Comparison of ENCODE assay signal across 22 mouse cellular contexts in the genomic region with DNA sequence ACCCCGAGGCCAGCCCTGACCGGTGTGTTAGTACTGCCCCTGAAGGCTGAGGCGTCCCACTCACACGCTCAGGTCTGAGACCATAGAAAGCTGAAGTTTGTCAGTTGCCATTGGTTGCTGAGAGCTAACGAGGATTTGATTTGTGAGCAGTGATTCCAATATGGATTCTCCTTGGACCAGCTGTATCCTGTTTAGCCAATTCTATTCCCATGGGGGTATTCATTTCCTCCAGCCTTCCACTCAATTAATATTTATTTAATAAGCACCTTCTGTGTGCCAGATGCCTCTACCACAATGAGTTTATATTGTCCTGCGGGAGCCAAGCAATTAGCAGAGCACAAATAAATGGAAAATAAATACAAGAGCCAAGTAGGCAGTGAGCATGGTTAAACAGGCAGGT. TPM values are rescaled to one million over a fixed set of nuclear protein-coding genes. Genes with fewer than 3 reads are reported as not detected.
DNase-seq lines count a peak whose midpoint lies in the region; ATAC-seq lines count a peak whose summit lies in the region.
"Had no signal": no experiment of that assay in that cellular context is flagged by ENCODE, and none has a peak within 500 bp of the region (broad histone marks: within the 10 kb centered on the region; RNA-seq: fewer than 3 reads in every experiment).

No protein-coding gene starts in this region.

- WGBS in forebrain, embryonic 14.5 days, result 65% methylated on average over 6 of the region's 6 CpGs
- WGBS in forebrain, embryonic 12.5 days, result 72% methylated on average over 6 of the region's 6 CpGs
- 80% methylated on average over 6 of the region's 6 CpGs for WGBS in midbrain, embryonic 14.5 days
- 91% methylated on average over 6 of the region's 6 CpGs for WGBS in midbrain, embryonic 10.5 days
- 53% methylated on average over 6 of the region's 6 CpGs for WGBS in hindbrain, embryonic 14.5 days
- 89% methylated on average over 6 of the region's 6 CpGs for WGBS in heart, embryonic 10.5 days

- no peak overlapping the region for H3K9ac ChIP-seq in forebrain, embryonic 14.5 days (ENCODE audit: low read length)
- H3K9ac ChIP-seq in forebrain, embryonic 12.5 days, result no peak overlapping the region
- H3K9ac ChIP-seq in midbrain, embryonic 14.5 days (replicated peaks; ENCODE audit: low read length), result no peak overlapping the region
- H3K9ac ChIP-seq in hindbrain, embryonic 14.5 days, result no peak overlapping the region
- H3K9ac ChIP-seq: heart, embryonic 15.5 days; limb, embryonic 13.5 days; liver, embryonic 14.5 days; midbrain, embryonic 12.5 days had no signal

- no peak overlapping the region for H3K27ac ChIP-seq in forebrain, embryonic 14.5 days (ENCODE audit: low read depth, low read length)
- no peak overlapping the region for H3K27ac ChIP-seq in forebrain, embryonic 12.5 days
- H3K27ac ChIP-seq in midbrain, embryonic 14.5 days (replicated peaks; ENCODE audit: low read depth, low read length), result no peak overlapping the region
- no peak overlapping the region for H3K27ac ChIP-seq in midbrain, embryonic 10.5 days (replicated peaks)
- H3K27ac ChIP-seq in hindbrain, embryonic 14.5 days, result no peak overlapping the region
- no peak overlapping the region for H3K27ac ChIP-seq in heart, embryonic 10.5 days
- H3K27ac ChIP-seq: forebrain, embryonic 10.5 days; heart, embryonic 15.5 days; limb, embryonic 13.5 days; liver, embryonic 14.5 days; midbrain, embryonic 12.5 days had no signal

- DNase-seq in forebrain, embryonic 14.5 days (ENCODE audit: low spot score), result peak; percentile 63
- DNase-seq in midbrain, embryonic 14.5 days, result peak; percentile 53
- no peak for DNase-seq in midbrain, embryonic 10.5 days (ENCODE audit: low spot score)
- peak; percentile 57 for DNase-seq in hindbrain, embryonic 14.5 days (ENCODE audit: low spot score)
- DNase-seq in retina, embryonic 14.5 days (ENCODE audit: low spot score), result peak; percentile 49
- no peak for DNase-seq in heart, embryonic 10.5 days (ENCODE audit: low spot score)
- DNase-seq: adrenal gland, postnatal 10 days; cerebellum, adult 9-10 months; kidney, postnatal 25 days; right cerebral cortex, postnatal 4 days; thymus, postnatal 36 days had no signal

- H3K36me3 ChIP-seq in forebrain, embryonic 14.5 days (ENCODE audit: control insufficient read depth, insufficient read depth, low read length), result no peaks in the 10 kb centered on the region
- H3K36me3 ChIP-seq in forebrain, embryonic 12.5 days (replicated peaks), result no peaks in the 10 kb centered on the region
- H3K36me3 ChIP-seq in midbrain, embryonic 14.5 days (ENCODE audit: control insufficient read depth, insufficient read depth, low read length), result no peaks in the 10 kb centered on the region
- peaks cover 11% of the 10 kb centered on the region; the same call in 1 of the 2 replicates for H3K36me3 ChIP-seq in midbrain, embryonic 10.5 days
- no peaks in the 10 kb centered on the region for H3K36me3 ChIP-seq in hindbrain, embryonic 14.5 days (replicated peaks; ENCODE audit: control insufficient read depth, insufficient read depth)
- peaks cover 28% of the 10 kb centered on the region for H3K36me3 ChIP-seq in heart, embryonic 10.5 days
- H3K36me3 ChIP-seq: midbrain, embryonic 12.5 days had no signal

- no peak overlapping the region for H3K4me3 ChIP-seq in forebrain, embryonic 14.5 days (ENCODE audit: low read depth, low read length)
- no peak overlapping the region for H3K4me3 ChIP-seq in forebrain, embryonic 12.5 days (replicated peaks)
- no peak overlapping the region for H3K4me3 ChIP-seq in midbrain, embryonic 14.5 days (replicated peaks; ENCODE audit: low read depth, low read length)
- no peak overlapping the region for H3K4me3 ChIP-seq in midbrain, embryonic 10.5 days
- no peak overlapping the region for H3K4me3 ChIP-seq in hindbrain, embryonic 14.5 days (replicated peaks; ENCODE audit: low read length)
- H3K4me3 ChIP-seq in heart, embryonic 10.5 days, result no peak overlapping the region
- H3K4me3 ChIP-seq: forebrain, embryonic 10.5 days; heart, embryonic 15.5 days; limb, embryonic 13.5 days; midbrain, embryonic 12.5 days had no signal

- H3K4me2 ChIP-seq in forebrain, embryonic 14.5 days (ENCODE audit: low read length), result no peak overlapping the region
- no peak overlapping the region for H3K4me2 ChIP-seq in forebrain, embryonic 12.5 days
- no peak overlapping the region for H3K4me2 ChIP-seq in midbrain, embryonic 14.5 days (ENCODE audit: low read length)
- no peak overlapping the region for H3K4me2 ChIP-seq in hindbrain, embryonic 14.5 days (replicated peaks)
- H3K4me2 ChIP-seq: heart, embryonic 15.5 days; limb, embryonic 13.5 days; midbrain, embryonic 12.5 days had no signal

- H3K4me1 ChIP-seq in forebrain, embryonic 14.5 days (ENCODE audit: control insufficient read depth, insufficient read depth, low read length), result peaks cover 2% of the 10 kb centered on the region; the same call in 1 of the 2 replicates
- peaks cover 5% of the 10 kb centered on the region; the same call in 1 of the 2 replicates for H3K4me1 ChIP-seq in forebrain, embryonic 12.5 days
- H3K4me1 ChIP-seq in midbrain, embryonic 14.5 days (ENCODE audit: control insufficient read depth, insufficient read depth, low read length), result 0 out of 2 replicates have a peak, but pooled peaks cover 4% of the 10 kb centered on the region
- peaks cover 12% of the 10 kb centered on the region for H3K4me1 ChIP-seq in midbrain, embryonic 10.5 days
- peaks cover 10% of the 10 kb centered on the region; the same call in 1 of the 2 replicates for H3K4me1 ChIP-seq in hindbrain, embryonic 14.5 days (replicated peaks; ENCODE audit: control insufficient read depth, insufficient read depth, low read length)
- peaks cover 29% of the 10 kb centered on the region for H3K4me1 ChIP-seq in heart, embryonic 10.5 days

- no peak; the same call in 1 of the 2 replicates for ATAC-seq in forebrain, embryonic 14.5 days
- no peak for ATAC-seq in forebrain, embryonic 12.5 days (ENCODE audit: low FRiP score)
- ATAC-seq in midbrain, embryonic 14.5 days (ENCODE audit: low FRiP score, low TSS enrichment), result no peak
- peak; percentile 75 for ATAC-seq in hindbrain, embryonic 14.5 days (ENCODE audit: low FRiP score)
- no peak for ATAC-seq in megakaryocyte-erythroid progenitor cell, adult 5-6 weeks (replicated peaks; ENCODE audit: low FRiP score, low TSS enrichment, poor library complexity, severe bottlenecking)
- ATAC-seq: intestine, postnatal 0 days had no signal

- H3K27me3 ChIP-seq in forebrain, embryonic 14.5 days (replicated peaks; ENCODE audit: control insufficient read depth, insufficient read depth, low read length), result no peaks in the 10 kb centered on the region
- peaks cover 23% of the 10 kb centered on the region; the same call in 1 of the 2 replicates for H3K27me3 ChIP-seq in forebrain, embryonic 12.5 days
- H3K27me3 ChIP-seq in midbrain, embryonic 14.5 days (ENCODE audit: control insufficient read depth, insufficient read depth, low read length), result no peaks in the 10 kb centered on the region
- H3K27me3 ChIP-seq in midbrain, embryonic 10.5 days (ENCODE audit: low read depth, poor library complexity, severe bottlenecking), result peaks cover 19% of the 10 kb centered on the region
- H3K27me3 ChIP-seq in hindbrain, embryonic 14.5 days (ENCODE audit: control insufficient read depth, insufficient read depth, low read length), result peaks cover under 1% of the 10 kb centered on the region; the same call in 1 of the 2 replicates
- H3K27me3 ChIP-seq in heart, embryonic 10.5 days (ENCODE audit: insufficient read depth, poor library complexity, severe bottlenecking), result no peaks in the 10 kb centered on the region
- H3K27me3 ChIP-seq: CH12.LX; heart, embryonic 15.5 days; limb, embryonic 13.5 days had no signal

- H3K9me3 ChIP-seq in forebrain, embryonic 14.5 days (replicated peaks; ENCODE audit: control insufficient read depth, low read length), result no peaks in the 10 kb centered on the region
- H3K9me3 ChIP-seq in forebrain, embryonic 12.5 days, result no peaks in the 10 kb centered on the region
- no peaks in the 10 kb centered on the region for H3K9me3 ChIP-seq in midbrain, embryonic 14.5 days (ENCODE audit: control insufficient read depth, low read length)
- H3K9me3 ChIP-seq in midbrain, embryonic 10.5 days (replicated peaks), result no peaks in the 10 kb centered on the region
- no peaks in the 10 kb centered on the region for H3K9me3 ChIP-seq in hindbrain, embryonic 14.5 days (ENCODE audit: control insufficient read depth, low read length)
- no peaks in the 10 kb centered on the region for H3K9me3 ChIP-seq in heart, embryonic 10.5 days
- H3K9me3 ChIP-seq: forebrain, embryonic 10.5 days; heart, embryonic 15.5 days; limb, embryonic 13.5 days; midbrain, embryonic 12.5 days had no signal

RNA-seq across cellular contexts. Expression of gene Casp7, which starts 4.9 kb away (rescaled TPM):
- 13.1 and 17.4 TPM in 2 replicates for polyA plus RNA-seq in forebrain, embryonic 14.5 days (2014; fragmentation: Nextera tagmentation; extraction: Ambion mirVana)
- 18.5 and 18.9 TPM in 2 replicates for polyA plus RNA-seq in forebrain, embryonic 12.5 days (2016; fragmentation: Nextera tagmentation; extraction: Ambion mirVana)
- polyA plus RNA-seq in midbrain, embryonic 14.5 days (2014; fragmentation: Nextera tagmentation; extraction: Ambion mirVana), result 17.2 and 19.3 TPM in 2 replicates
- polyA plus RNA-seq in midbrain, embryonic 10.5 days (2016; fragmentation: Nextera tagmentation; extraction: Ambion mirVana), result 14.7 and 17.1 TPM in 2 replicates
- polyA plus RNA-seq in hindbrain, embryonic 14.5 days (2014; fragmentation: Nextera tagmentation; extraction: Ambion mirVana), result 18.4 and 18.5 TPM in 2 replicates
- 25.1 and 31.6 TPM in 2 replicates for polyA plus RNA-seq in heart, embryonic 10.5 days (2016; fragmentation: Nextera tagmentation; extraction: Ambion mirVana)
- total RNA-seq in megakaryocyte-erythroid progenitor cell, adult 5-6 weeks (2014; fragmentation: Nextera tagmentation), result 18.6 and 31.0 TPM in 2 replicates
- 30.9 and 31.3 TPM in 2 replicates for total RNA-seq in megakaryocyte-erythroid progenitor cell, adult 5-6 weeks (2017)

RNA-seq across cellular contexts. Expression of gene Nrap, which starts 12.0 kb away (rescaled TPM):
- polyA plus RNA-seq in forebrain, embryonic 14.5 days (2014; fragmentation: Nextera tagmentation; extraction: Ambion mirVana), result 0.14 and 0.55 TPM in 2 replicates
- polyA plus RNA-seq in forebrain, embryonic 12.5 days (2016; fragmentation: Nextera tagmentation; extraction: Ambion mirVana), result 0.21 and 0.29 TPM in 2 replicates
- polyA plus RNA-seq in midbrain, embryonic 14.5 days (2014; fragmentation: Nextera tagmentation; extraction: Ambion mirVana), result 0.23 and 0.37 TPM in 2 replicates
- polyA plus RNA-seq in midbrain, embryonic 10.5 days (2016; fragmentation: Nextera tagmentation; extraction: Ambion mirVana), result 0.06 and 0.24 TPM in 2 replicates
- polyA plus RNA-seq in hindbrain, embryonic 14.5 days (2014; fragmentation: Nextera tagmentation; extraction: Ambion mirVana), result 0.17 and 0.24 TPM in 2 replicates
- polyA plus RNA-seq in heart, embryonic 10.5 days (2016; fragmentation: Nextera tagmentation; extraction: Ambion mirVana), result 3.4 and 11.9 TPM in 2 replicates
- total RNA-seq in megakaryocyte-erythroid progenitor cell, adult 5-6 weeks (2014; fragmentation: Nextera tagmentation), result 0.13 TPM in 1 of 2 replicates, not detected in the other
- 0.09 and 0.15 TPM in 2 replicates for total RNA-seq in megakaryocyte-erythroid progenitor cell, adult 5-6 weeks (2017)

RNA-seq across cellular contexts. Expression of gene Plekhs1, which starts 59.6 kb away (rescaled TPM):
- polyA plus RNA-seq in forebrain, embryonic 14.5 days (2014; fragmentation: Nextera tagmentation; extraction: Ambion mirVana), result 0.28 TPM in 1 of 2 replicates, not detected in the other
- 0.22 and 0.29 TPM in 2 replicates for polyA plus RNA-seq in forebrain, embryonic 12.5 days (2016; fragmentation: Nextera tagmentation; extraction: Ambion mirVana)
- 0.18 and 0.27 TPM in 2 replicates for polyA plus RNA-seq in midbrain, embryonic 14.5 days (2014; fragmentation: Nextera tagmentation; extraction: Ambion mirVana)
- polyA plus RNA-seq in midbrain, embryonic 10.5 days (2016; fragmentation: Nextera tagmentation; extraction: Ambion mirVana), result 0.16 TPM in 1 of 2 replicates, not detected in the other
- polyA plus RNA-seq in hindbrain, embryonic 14.5 days (2014; fragmentation: Nextera tagmentation; extraction: Ambion mirVana), result 0.08 and 0.21 TPM in 2 replicates
- not detected in 2 replicates for polyA plus RNA-seq in heart, embryonic 10.5 days (2016; fragmentation: Nextera tagmentation; extraction: Ambion mirVana)
- 1.2 TPM in 1 of 2 replicates, not detected in the other for total RNA-seq in megakaryocyte-erythroid progenitor cell, adult 5-6 weeks (2014; fragmentation: Nextera tagmentation)
- 0.11 TPM in 1 of 2 replicates, not detected in the other for total RNA-seq in megakaryocyte-erythroid progenitor cell, adult 5-6 weeks (2017)
- total RNA-seq: CH12.LX; granulocyte monocyte progenitor cell, adult 5-6 weeks; hematopoietic stem cell, adult 5-6 weeks had no signal

Comparison
In these comparisons a context has a peak if more than half of its experiments do, and no peak if none do; other contexts are left out.
1. DNase-seq: peak in forebrain, embryonic 14.5 days (single experiment), midbrain, embryonic 14.5 days (single experiment), hindbrain, embryonic 14.5 days (single experiment) and retina, embryonic 14.5 days (single experiment); none in midbrain, embryonic 10.5 days (single experiment) and heart, embryonic 10.5 days (single experiment).